Mouse (Mus musculus) heart, embryonic 10.5 days (tissue): Measurements from ENCODE around the gene Mbd6. TPM values are rescaled to one million over a fixed set of nuclear protein-coding genes. Genes with fewer than 3 reads are reported as not detected.

Experiments used
- DNase-seq: peaks from one replicate; pipeline ENCODE4 v3.0.0-alpha.2; 2017; ENCODE audit warnings: low spot score
- H3K27ac ChIP-seq: fragments of 300-500 bp; sonication (generic); 2 replicates; pipeline ENCODE4 v1.5.1; 2016; ENCODE audit warnings: mild to moderate bottlenecking
- H3K27me3 ChIP-seq: fragments of 300-500 bp; sonication (generic); 2 replicates; pipeline ENCODE4 v1.6.1; 2016; ENCODE audit warnings: mild to moderate bottlenecking; ENCODE audit not compliant: poor library complexity, insufficient read depth, severe bottlenecking
- H3K36me3 ChIP-seq: fragments of 300-500 bp; sonication (generic); 2 replicates; pipeline ENCODE4 v1.6.1; 2016; ENCODE audit warnings: mild to moderate bottlenecking, moderate library complexity
- H3K4me1 ChIP-seq: fragments of 300-500 bp; sonication (generic); 2 replicates; pipeline ENCODE4 v1.6.1; 2016; ENCODE audit warnings: mild to moderate bottlenecking
- H3K4me3 ChIP-seq: fragments of 300-500 bp; sonication (generic); 2 replicates; pipeline ENCODE4 v1.5.1; 2016; ENCODE audit warnings: mild to moderate bottlenecking, moderate library complexity
- H3K9me3 ChIP-seq: fragments of 300-500 bp; sonication (generic); 2 replicates; pipeline ENCODE4 v1.6.1; 2016; ENCODE audit warnings: mild to moderate bottlenecking, moderate library complexity
- WGBS: fragments of 180-500 bp; shearing (Covaris S2); methylation state at CpG from one replicate; pipeline ENCODE4 v1.1.7; 2016; 5-methylcytosine and 5-hydroxymethylcytosine counted together
- polyA plus RNA-seq: library from polyadenylated mRNA; unstranded; fragments of >200 nt; fragmentation: Nextera tagmentation; extraction: Ambion mirVana; gene quantifications from 2 replicates; pipeline ENCODE4 v1.2.1, GENCODE M21; 2016

Mbd6 gene
- polyA plus RNA-seq: 11.3 and 16.9 TPM in 2 replicates

- Histone ChIP-seq H3K4me3 (peak within 1 kb of the TSS; percentile 75), H3K27me3 (no peaks in the 10 kb centered on the region), H3K27ac (peak within 1 kb of the TSS; percentile 98), H3K9me3 (no peaks in the 10 kb centered on the region), H3K4me1 (peaks cover 66% of the 10 kb centered on the region), H3K36me3 (peaks cover 48% of the 10 kb centered on the region)
- peak; percentile 97 for DNase-seq
- under 1% methylated on average over 38 of the region's 65 CpGs for WGBS
These were observed at the start of gene Mbd6 for GRCm38 (mm10) chr10:127288800-127289572. Gene Mbd6, minus strand, starts transcription at chr10:127289018.

DNA sequence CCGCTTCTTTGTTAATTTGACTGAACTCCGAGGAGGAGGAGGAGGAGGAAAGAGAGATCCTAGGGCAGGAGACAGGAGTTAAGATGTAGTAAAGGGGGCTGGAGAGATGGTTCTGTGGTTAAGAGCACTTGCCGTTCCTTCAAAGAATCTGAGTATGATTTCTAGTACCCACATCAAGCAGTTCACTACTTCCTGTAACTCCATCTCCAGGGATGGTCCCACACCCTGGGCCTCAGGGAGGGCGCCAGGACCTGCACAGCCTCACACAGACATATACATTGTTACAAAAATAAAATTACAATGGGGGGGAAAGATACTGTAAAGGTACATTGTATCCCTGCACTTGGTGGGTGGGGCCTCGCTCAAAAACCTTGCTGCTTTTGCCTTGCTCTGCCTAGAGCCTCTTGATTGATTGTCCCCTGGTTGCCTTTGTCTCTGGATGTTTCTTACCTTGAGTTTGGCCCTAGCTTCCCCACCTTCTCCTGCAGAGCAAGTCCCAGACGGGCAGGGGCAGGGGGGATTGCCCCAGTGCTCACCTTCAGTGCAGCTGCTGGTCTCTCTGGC is 48.8 kb upstream of the Mbd6 start:
- peaks cover 46% of the 10 kb centered on the region for H3K27me3 ChIP-seq
- peaks cover 38% of the 10 kb centered on the region for H3K4me1 ChIP-seq
- no peak for DNase-seq
- no peak overlapping the region for H3K27ac ChIP-seq
- 80% methylated on average over 6 of the region's 6 CpGs for WGBS
- 0 out of 2 replicates have a peak, but pooled peaks cover 8% of the 10 kb centered on the region for H3K36me3 ChIP-seq
- H3K9me3 ChIP-seq: no peaks in the 10 kb centered on the region
- no peak overlapping the region for H3K4me3 ChIP-seq

- H3K36me3 ChIP-seq: 0 out of 2 replicates have a peak, but pooled peaks cover 8% of the 10 kb centered on the region
- WGBS: 62% methylated on average over 5 of the region's 5 CpGs
- peaks cover 36% of the 10 kb centered on the region for H3K4me1 ChIP-seq
- no peak overlapping the region; the same call in 1 of the 2 replicates for H3K27ac ChIP-seq
- peaks cover 52% of the 10 kb centered on the region for H3K27me3 ChIP-seq
- DNase-seq: no peak
- no peak overlapping the region for H3K4me3 ChIP-seq
- H3K9me3 ChIP-seq: no peaks in the 10 kb centered on the region
These were observed 48.1 kb upstream of the Mbd6 start for GRCm38 (mm10) chr10:127336952-127337351.

DNA sequence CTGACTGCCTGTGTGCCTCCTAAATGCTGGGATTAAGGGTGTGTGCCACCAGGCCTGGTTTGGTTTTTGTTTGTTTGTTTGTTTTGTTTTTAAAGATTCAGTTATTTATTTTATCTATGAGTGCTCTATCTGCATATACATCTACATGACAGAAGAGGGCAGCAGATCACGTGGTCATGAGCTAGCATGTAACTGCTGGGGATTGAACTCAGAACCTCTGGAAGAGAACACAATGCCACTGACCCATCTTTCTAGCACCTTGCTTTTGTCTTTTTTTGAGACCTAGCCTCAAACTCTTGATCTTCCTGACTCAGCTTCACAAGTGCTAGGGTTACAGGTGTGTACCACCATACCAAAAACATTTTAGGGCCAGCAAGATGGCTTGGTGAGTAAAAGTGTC is 46.5 kb upstream of the Mbd6 start:
- 79% methylated on average over 1 of the region's 1 CpGs for WGBS
- DNase-seq: no peak
- no peaks in the 10 kb centered on the region for H3K9me3 ChIP-seq
- H3K27ac ChIP-seq: no peak overlapping the region
- peaks cover 19% of the 10 kb centered on the region for H3K4me1 ChIP-seq
- no peak overlapping the region for H3K4me3 ChIP-seq
- H3K36me3 ChIP-seq: 0 out of 2 replicates have a peak, but pooled peaks cover 8% of the 10 kb centered on the region
- peaks cover 54% of the 10 kb centered on the region for H3K27me3 ChIP-seq

DNA sequence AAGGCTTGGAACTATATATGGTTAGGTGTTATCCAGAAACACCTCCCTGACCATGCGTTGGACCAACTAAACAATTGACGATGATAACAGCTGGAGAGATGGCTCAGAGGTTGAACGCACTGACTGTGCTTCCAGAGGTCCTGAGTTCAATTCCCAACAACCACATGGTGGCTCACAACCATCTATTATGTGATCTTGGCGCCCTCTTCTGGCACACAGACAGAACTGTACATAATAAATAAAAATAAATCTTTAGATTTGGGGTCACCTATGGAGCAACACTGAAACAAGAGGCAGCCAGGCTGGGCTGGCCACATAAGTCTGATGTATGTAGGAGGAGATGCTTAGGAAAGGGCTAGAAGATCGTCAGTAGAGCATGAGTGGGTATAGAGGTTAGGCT is 44.3 kb upstream of the Mbd6 start:
- 54% methylated on average over 5 of the region's 5 CpGs for WGBS
- no peak for DNase-seq
- Histone ChIP-seq H3K36me3 (0 out of 2 replicates have a peak, but pooled peaks cover 8% of the 10 kb centered on the region), H3K27me3 (peaks cover 63% of the 10 kb centered on the region), H3K4me1 (peaks cover 5% of the 10 kb centered on the region), H3K9me3 (no peaks in the 10 kb centered on the region), H3K4me3 (no peak overlapping the region), H3K27ac (no peak overlapping the region)

GRCm38 (mm10) chr10:127332211-127332874 is 43.5 kb upstream of the Mbd6 start:
- H3K4me1 ChIP-seq: peaks cover 5% of the 10 kb centered on the region
- H3K27me3 ChIP-seq: peaks cover 63% of the 10 kb centered on the region
- H3K36me3 ChIP-seq: 0 out of 2 replicates have a peak, but pooled peaks cover 8% of the 10 kb centered on the region
- H3K27ac ChIP-seq: peak overlapping the region; percentile 59; the same call in 1 of the 2 replicates
- H3K4me3 ChIP-seq: peak overlapping the region; percentile 50
- 32% methylated on average over 31 of the region's 31 CpGs for WGBS
- DNase-seq: no peak
- H3K9me3 ChIP-seq: no peaks in the 10 kb centered on the region

GRCm38 (mm10) chr10:127330212-127330611 is 41.4 kb upstream of the Mbd6 start:
- no peak for DNase-seq
- no peak overlapping the region for H3K4me3 ChIP-seq
- 69% methylated on average over 7 of the region's 7 CpGs for WGBS
- no peak overlapping the region for H3K27ac ChIP-seq
- H3K9me3 ChIP-seq: no peaks in the 10 kb centered on the region
- 0 out of 2 replicates have a peak, but pooled peaks cover 8% of the 10 kb centered on the region for H3K36me3 ChIP-seq
- peaks cover 74% of the 10 kb centered on the region for H3K27me3 ChIP-seq
- peaks cover 23% of the 10 kb centered on the region for H3K4me1 ChIP-seq

GRCm38 (mm10) chr10:127327461-127328145 is 38.8 kb upstream of the Mbd6 start:
- H3K9me3 ChIP-seq: no peaks in the 10 kb centered on the region
- peaks cover 28% of the 10 kb centered on the region for H3K4me1 ChIP-seq
- WGBS: 43% methylated on average over 18 of the region's 18 CpGs
- H3K27ac ChIP-seq: no peak overlapping the region
- H3K27me3 ChIP-seq: peaks cover 100% of the 10 kb centered on the region
- no peak overlapping the region for H3K4me3 ChIP-seq
- no peaks in the 10 kb centered on the region for H3K36me3 ChIP-seq
- no peak for DNase-seq

GRCm38 (mm10) chr10:127326828-127327227 is 38.0 kb upstream of the Mbd6 start:
- H3K27ac ChIP-seq: peak overlapping the region; percentile 62
- no peak for DNase-seq
- no peaks in the 10 kb centered on the region for H3K36me3 ChIP-seq
- peak overlapping the region; percentile 66 for H3K4me3 ChIP-seq
- H3K9me3 ChIP-seq: no peaks in the 10 kb centered on the region
- peaks cover 29% of the 10 kb centered on the region for H3K4me1 ChIP-seq
- 4% methylated on average over 29 of the region's 29 CpGs for WGBS
- peaks cover 100% of the 10 kb centered on the region for H3K27me3 ChIP-seq

- H3K9me3 ChIP-seq: no peaks in the 10 kb centered on the region
- H3K27ac ChIP-seq: peak overlapping the region; percentile 62
- DNase-seq: no peak
- WGBS: under 1% methylated on average over 54 of the region's 54 CpGs
- peaks cover 100% of the 10 kb centered on the region for H3K27me3 ChIP-seq
- no peaks in the 10 kb centered on the region for H3K36me3 ChIP-seq
- peaks cover 29% of the 10 kb centered on the region for H3K4me1 ChIP-seq
- H3K4me3 ChIP-seq: peak overlapping the region; percentile 66
These were observed 37.4 kb upstream of the Mbd6 start for GRCm38 (mm10) chr10:127326017-127326801.

DNA sequence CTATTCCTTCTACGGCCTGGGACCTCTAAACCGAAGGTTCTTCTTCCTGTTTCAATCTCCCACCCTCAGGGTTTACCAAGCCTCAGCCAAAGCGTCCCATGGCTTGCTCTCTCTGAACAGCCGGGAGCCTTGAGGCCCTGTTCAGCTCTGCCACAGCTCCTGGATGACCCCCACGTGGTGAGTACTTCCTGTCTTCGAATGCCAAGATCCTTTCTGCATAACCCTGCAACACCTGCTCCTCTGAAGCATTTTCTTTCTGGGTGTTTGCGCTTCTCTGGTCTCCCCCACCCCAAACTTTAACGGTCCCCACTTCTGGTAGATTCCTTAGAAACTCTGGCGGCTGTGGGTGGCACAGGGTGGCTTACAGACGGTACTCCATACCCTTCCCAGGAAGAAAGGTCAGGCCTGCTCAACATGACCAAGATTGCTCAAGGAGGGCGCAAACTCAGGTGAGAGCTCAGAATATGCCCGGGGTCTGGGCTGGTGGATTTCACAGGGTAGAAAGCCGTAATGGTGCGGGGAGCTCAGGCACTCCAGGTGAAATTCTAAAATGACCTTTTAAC is 36.7 kb upstream of the Mbd6 start:
- H3K27ac ChIP-seq: peak overlapping the region; percentile 62; the same call in 1 of the 2 replicates
- peaks cover 100% of the 10 kb centered on the region for H3K27me3 ChIP-seq
- H3K4me1 ChIP-seq: peaks cover 29% of the 10 kb centered on the region
- H3K36me3 ChIP-seq: no peaks in the 10 kb centered on the region
- no peaks in the 10 kb centered on the region for H3K9me3 ChIP-seq
- no peak for DNase-seq
- 29% methylated on average over 14 of the region's 14 CpGs for WGBS
- peak overlapping the region; percentile 66 for H3K4me3 ChIP-seq

GRCm38 (mm10) chr10:127324495-127324894 is 35.7 kb upstream of the Mbd6 start:
- Histone ChIP-seq H3K27me3 (peaks cover 89% of the 10 kb centered on the region), H3K9me3 (no peaks in the 10 kb centered on the region), H3K4me3 (no peak overlapping the region), H3K36me3 (no peaks in the 10 kb centered on the region), H3K27ac (no peak overlapping the region), H3K4me1 (peaks cover 29% of the 10 kb centered on the region)
- no peak for DNase-seq
- 12% methylated on average over 7 of the region's 7 CpGs for WGBS
